Mouse (Mus musculus) gonadal fat pad, adult 2 months (tissue): ENCODE results near the gene Donson. TPM values are rescaled to one million over a fixed set of nuclear protein-coding genes. Genes with fewer than 3 reads are reported as not detected.
A peak's percentile ranks its signal among the peaks of the same experiment; 100 is the strongest.

Experiments used
- DNase-seq: peaks from one replicate; pipeline ENCODE4 v3.0.0-alpha.2; 2012; ENCODE audit warnings: low read depth
- polyA plus RNA-seq: library from polyadenylated mRNA; depleted of rRNA; stranded (reverse); fragments of >200 nt; gene quantifications from 2 replicates; pipeline ENCODE4 v1.2.3, GENCODE M21; 2012; rRNA removed

Donson gene
- polyA plus RNA-seq: 3.6 and 3.8 TPM in 2 replicates

- DNase-seq: no peak
Observed at GRCm38 (mm10) chr16:91688619-91689334, at the start of gene Donson. Donson (minus strand) TSS chr16:91688770.

- no peak for DNase-seq
Observed at GRCm38 (mm10) chr16:91736046-91736816, 47.7 kb upstream of the Donson start.

GRCm38 (mm10) chr16:91734771-91735170 is 46.2 kb upstream of the Donson start:
- DNase-seq: no peak

- no peak for DNase-seq
Observed at GRCm38 (mm10) chr16:91732816-91733215, 44.2 kb upstream of the Donson start.

GRCm38 (mm10) chr16:91730446-91730845 is 41.9 kb upstream of the Donson start:
- no peak for DNase-seq

- DNase-seq: no peak
Observed at GRCm38 (mm10) chr16:91729821-91730441, 41.4 kb upstream of the Donson start.

GRCm38 (mm10) chr16:91729066-91729482 is 40.5 kb upstream of the Donson start, which contains the start of gene Itsn1:
Itsn1 (plus strand) TSS chr16:91729281.
- DNase-seq: no peak

GRCm38 (mm10) chr16:91728123-91729065 is 39.8 kb upstream of the Donson start, which contains the start of gene Cryzl1:
Cryzl1 (minus strand) TSS chr16:91728975.
- peak; percentile 97 for DNase-seq

- peak; percentile 55 for DNase-seq
Observed at GRCm38 (mm10) chr16:91727433-91727832, 38.9 kb upstream of the Donson start.

GRCm38 (mm10) chr16:91724247-91724646 is 35.7 kb upstream of the Donson start:
- no peak for DNase-seq

- no peak for DNase-seq
Observed at GRCm38 (mm10) chr16:91717399-91717798, 28.8 kb upstream of the Donson start.

GRCm38 (mm10) chr16:91716927-91717349 is 28.4 kb upstream of the Donson start:
- DNase-seq: no peak

GRCm38 (mm10) chr16:91710241-91710640 is 21.7 kb upstream of the Donson start:
- no peak for DNase-seq

GRCm38 (mm10) chr16:91704603-91705340 is 16.2 kb upstream of the Donson start:
- no peak for DNase-seq

GRCm38 (mm10) chr16:91702771-91703188 is 14.2 kb upstream of the Donson start:
- no peak for DNase-seq

GRCm38 (mm10) chr16:91701908-91702307 is 13.3 kb upstream of the Donson start:
- DNase-seq: no peak

- no peak for DNase-seq
Observed at GRCm38 (mm10) chr16:91698995-91699394, 10.4 kb upstream of the Donson start.

- no peak for DNase-seq
Observed at GRCm38 (mm10) chr16:91695108-91695755, 6.7 kb upstream of the Donson start.

GRCm38 (mm10) chr16:91694455-91695084 is 6.0 kb upstream of the Donson start:
- DNase-seq: no peak
